Mouse (Mus musculus): ENCODE results near the gene Mdm2. TPM values are rescaled to one million over a fixed set of nuclear protein-coding genes. Genes with fewer than 3 reads are reported as not detected.
"Not testable (repeated sequence)": the region's sequence is repeated elsewhere in the genome, so short reads cannot be mapped to it uniquely, and the experiment has no call there.

Gene Mdm2
- polyA plus RNA-seq (2014; fragmentation: Nextera tagmentation; extraction: Ambion mirVana): 39.7 and 46.7 TPM in 2 replicates

DNA sequence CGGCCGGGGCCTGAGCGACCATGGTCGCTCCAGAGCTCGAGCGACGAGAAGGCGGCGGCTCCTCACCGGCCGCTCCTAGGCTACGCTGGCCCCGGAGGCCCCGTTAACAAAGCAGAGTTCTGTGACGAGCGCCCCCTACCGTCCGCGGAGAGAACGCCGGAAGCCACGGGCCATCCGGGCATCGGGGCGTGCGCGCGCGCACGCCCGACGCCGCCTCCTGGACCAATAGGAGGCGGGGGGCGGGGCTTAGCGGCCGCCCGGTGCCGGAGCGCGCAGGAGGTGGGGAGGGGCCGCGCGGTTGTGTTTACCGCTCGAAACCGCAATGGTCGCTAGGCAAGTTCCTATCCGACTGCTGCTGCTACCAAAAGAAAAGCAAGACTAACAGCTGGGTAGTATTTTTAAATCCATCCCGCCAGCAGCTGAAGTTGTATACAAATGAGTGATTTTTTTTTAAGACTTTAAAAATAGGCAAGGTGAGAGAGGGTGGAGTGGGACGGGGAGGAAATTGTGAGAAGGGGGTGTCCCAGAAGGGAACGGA, at the start of gene Mdm2:
Gene Mdm2 (minus strand): TSS at position 155 of the 538 bp plus-strand sequence.
- under 1% methylated on average over 52 of the region's 52 CpGs for WGBS

DNA sequence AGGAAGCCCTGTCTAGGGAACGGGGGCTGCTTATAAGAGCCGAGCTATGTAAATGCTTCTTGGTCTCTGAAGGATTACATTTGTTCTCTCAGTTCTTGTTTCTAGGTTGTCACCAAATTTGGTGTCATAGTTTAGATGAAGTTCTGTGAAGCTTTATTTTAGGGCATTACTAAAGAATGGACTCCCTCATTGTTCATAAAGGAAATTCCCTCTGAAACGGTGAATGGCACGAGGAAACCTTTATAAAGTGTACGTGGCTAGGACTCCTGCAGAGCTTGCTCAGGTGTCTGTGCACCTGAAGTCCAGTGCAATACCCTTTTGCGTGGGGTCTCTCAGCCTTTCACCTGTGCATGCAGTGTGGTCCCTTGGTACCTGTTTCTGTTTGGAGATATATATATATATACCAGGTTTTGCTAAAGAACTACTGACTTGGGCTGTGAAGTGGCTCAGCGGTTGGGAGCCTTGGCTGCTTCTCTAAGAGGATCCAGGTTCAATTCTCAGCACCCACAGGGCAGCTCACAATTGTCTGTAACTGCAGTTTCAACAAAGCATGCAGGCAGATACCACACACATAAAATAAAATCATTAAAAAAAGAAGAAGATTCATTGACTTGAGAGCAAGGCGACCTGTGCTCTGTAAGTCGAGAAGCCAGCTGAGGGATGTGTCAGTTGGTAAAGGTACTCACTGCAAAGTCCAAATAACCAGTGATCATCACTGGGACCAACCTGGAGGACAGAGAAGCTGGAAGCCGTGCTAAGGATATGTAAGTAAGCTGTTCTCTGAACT, 49.5 kb upstream of the Mdm2 start:
- H3K4me3 ChIP-seq (ENCODE audit: low read depth, low read length): no peak overlapping the region
- H3K9ac ChIP-seq (ENCODE audit: low read length): no peak overlapping the region
- peaks cover 99% of the 10 kb centered on the region for H3K36me3 ChIP-seq (ENCODE audit: control insufficient read depth, insufficient read depth, low read length)
- WGBS: 93% methylated on average over 10 of the region's 10 CpGs
- H3K4me2 ChIP-seq (ENCODE audit: low read length): no peak overlapping the region
- no peak for ATAC-seq (replicated peaks; ENCODE audit: low FRiP score, low TSS enrichment, low read depth)
- DNase-seq (ENCODE audit: low spot score): no peak
- no peaks in the 10 kb centered on the region for H3K9me3 ChIP-seq (ENCODE audit: control insufficient read depth, low read length)
- H3K27me3 ChIP-seq (replicated peaks; ENCODE audit: control insufficient read depth, insufficient read depth, low read length): no peaks in the 10 kb centered on the region
- no peak overlapping the region for H3K27ac ChIP-seq (ENCODE audit: low read depth)
- no peaks in the 10 kb centered on the region for H3K4me1 ChIP-seq (replicated peaks; ENCODE audit: control insufficient read depth, insufficient read depth, low read length)

More for the DNA sequence above, at the start of gene Mdm2:
- Histone ChIP-seq H3K9ac (ENCODE audit: low read length) (peak within 1 kb of the TSS; percentile 96), H3K27me3 (replicated peaks; ENCODE audit: control insufficient read depth, insufficient read depth, low read length) (no peaks in the 10 kb centered on the region), H3K4me2 (ENCODE audit: low read length) (peak within 1 kb of the TSS; percentile 91), H3K27ac (ENCODE audit: low read depth) (peak within 1 kb of the TSS; percentile 95), H3K4me3 (ENCODE audit: low read depth, low read length) (peak within 1 kb of the TSS; percentile 62), H3K4me1 (replicated peaks; ENCODE audit: control insufficient read depth, insufficient read depth, low read length) (peaks cover 13% of the 10 kb centered on the region), H3K9me3 (ENCODE audit: control insufficient read depth, low read length) (no peaks in the 10 kb centered on the region), H3K36me3 (ENCODE audit: control insufficient read depth, insufficient read depth, low read length) (peaks cover 28% of the 10 kb centered on the region)
- ATAC-seq (replicated peaks; ENCODE audit: low FRiP score, low TSS enrichment, low read depth) (peak; percentile 92), DNase-seq (ENCODE audit: low spot score) (peak; percentile 100)

DNA sequence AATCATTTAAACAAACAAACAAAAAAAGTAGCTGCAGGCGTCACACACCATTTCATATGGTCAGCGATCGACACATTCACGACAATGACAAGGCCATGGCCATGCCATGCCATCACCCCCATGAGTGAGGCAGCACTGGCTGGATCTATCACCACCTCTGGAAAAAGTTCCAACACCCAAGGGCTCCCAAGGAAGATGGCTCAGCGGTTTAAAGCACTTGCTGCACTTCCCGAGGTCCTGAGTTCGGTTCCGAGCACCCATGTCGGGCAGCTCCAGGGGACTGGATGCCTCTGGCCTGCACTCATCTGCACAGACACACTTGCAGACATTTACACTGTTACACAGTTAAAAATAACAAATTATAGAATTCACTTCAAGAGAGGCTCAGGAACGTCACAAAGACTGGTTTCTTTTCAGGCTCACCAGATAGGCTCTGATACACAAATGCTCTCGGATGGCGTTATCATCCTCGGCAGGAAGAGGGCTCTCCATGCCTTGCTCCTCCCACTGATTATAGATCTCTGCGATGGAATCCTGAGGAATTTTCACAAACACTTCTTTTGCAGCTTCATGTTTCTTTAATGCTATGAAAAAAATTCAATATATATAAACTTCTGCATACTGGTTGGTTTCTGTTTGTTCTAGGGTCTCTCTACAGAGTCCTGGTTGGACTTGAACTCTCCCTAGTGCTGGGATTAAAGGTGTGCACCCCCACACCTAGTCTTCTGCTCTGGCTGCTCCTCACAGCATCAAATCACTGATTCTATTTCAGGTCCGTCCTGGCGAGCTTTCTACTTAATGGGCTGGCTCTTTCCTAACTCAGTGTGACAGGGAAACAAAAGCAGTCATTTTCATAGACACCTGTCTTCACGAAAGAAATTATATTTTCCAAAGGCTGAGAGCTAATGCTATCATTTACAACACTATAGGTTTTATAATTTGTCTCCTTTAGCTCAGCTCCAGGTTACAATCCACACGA, 48.5 kb upstream of the Mdm2 start:
- H3K36me3 ChIP-seq (ENCODE audit: control insufficient read depth, insufficient read depth, low read length): peaks cover 95% of the 10 kb centered on the region
- no peaks in the 10 kb centered on the region for H3K9me3 ChIP-seq (ENCODE audit: control insufficient read depth, low read length)
- DNase-seq (ENCODE audit: low spot score) (no peak), ATAC-seq (replicated peaks; ENCODE audit: low FRiP score, low TSS enrichment, low read depth) (no peak)
- no peaks in the 10 kb centered on the region for H3K4me1 ChIP-seq (replicated peaks; ENCODE audit: control insufficient read depth, insufficient read depth, low read length)
- H3K4me3 ChIP-seq (ENCODE audit: low read depth, low read length): no peak overlapping the region
- 90% methylated on average over 18 of the region's 18 CpGs for WGBS
- H3K27me3 ChIP-seq (replicated peaks; ENCODE audit: control insufficient read depth, insufficient read depth, low read length): no peaks in the 10 kb centered on the region
- H3K4me2 ChIP-seq (ENCODE audit: low read length): no peak overlapping the region
- no peak overlapping the region for H3K9ac ChIP-seq (ENCODE audit: low read length)
- no peak overlapping the region for H3K27ac ChIP-seq (ENCODE audit: low read depth)

DNA sequence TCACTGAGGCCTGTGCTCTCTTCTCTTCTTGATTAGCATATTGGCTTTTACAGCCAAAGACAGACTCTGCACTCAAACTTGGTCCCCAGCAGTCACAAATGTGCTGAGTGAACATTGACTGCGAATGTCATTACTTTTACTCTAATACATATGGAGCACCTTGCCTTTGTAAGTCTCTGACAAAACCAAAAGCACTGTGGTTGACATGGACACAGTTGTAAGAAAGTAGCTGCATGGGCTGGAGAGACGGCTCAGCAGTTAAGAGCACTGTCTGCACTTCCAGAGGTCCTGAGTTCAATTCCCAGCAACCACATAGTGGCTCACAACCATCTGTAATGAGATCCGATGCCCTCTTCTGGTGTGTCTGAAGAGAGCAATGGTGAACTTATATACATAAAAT, 47.8 kb upstream of the Mdm2 start:
- H3K27ac ChIP-seq (ENCODE audit: low read depth); ATAC-seq (replicated peaks; ENCODE audit: low FRiP score, low TSS enrichment, low read depth); H3K4me3 ChIP-seq (ENCODE audit: low read depth, low read length); DNase-seq (ENCODE audit: low spot score); H3K27me3 ChIP-seq (replicated peaks; ENCODE audit: control insufficient read depth, insufficient read depth, low read length); H3K9ac ChIP-seq (ENCODE audit: low read length); H3K4me2 ChIP-seq (ENCODE audit: low read length); H3K9me3 ChIP-seq (ENCODE audit: control insufficient read depth, low read length); H3K4me1 ChIP-seq (replicated peaks; ENCODE audit: control insufficient read depth, insufficient read depth, low read length): not testable (repeated sequence)
- WGBS: 96% methylated on average over 3 of the region's 3 CpGs
- H3K36me3 ChIP-seq (ENCODE audit: control insufficient read depth, insufficient read depth, low read length): peaks cover 88% of the 10 kb centered on the region

DNA sequence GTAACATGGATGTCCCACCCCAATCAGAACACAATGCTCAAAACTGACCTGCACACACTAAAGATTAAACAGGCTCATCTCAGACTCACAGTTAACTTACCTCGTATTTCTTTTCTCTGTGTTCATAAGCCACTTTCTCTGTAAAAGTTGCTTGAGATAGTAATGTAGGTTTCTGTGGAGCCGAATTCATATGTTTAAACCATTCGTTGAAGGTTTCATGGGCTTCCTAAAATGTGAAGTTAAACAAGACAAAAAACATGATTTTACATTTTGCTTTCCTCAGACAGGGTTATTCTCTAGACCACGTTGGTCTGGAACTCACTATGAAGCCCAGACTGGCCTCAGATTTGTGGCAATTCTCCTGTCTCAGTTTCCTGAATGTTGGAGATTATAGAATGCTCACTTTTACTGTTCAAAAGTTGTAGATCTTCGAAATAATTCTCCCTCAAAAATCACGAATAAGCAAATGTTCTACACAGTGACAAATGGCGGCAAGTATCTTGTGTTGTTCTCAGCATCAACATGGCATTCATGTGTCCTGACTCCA, 47.3 kb upstream of the Mdm2 start:
- Histone ChIP-seq H3K9ac (ENCODE audit: low read length) (no peak overlapping the region), H3K36me3 (ENCODE audit: control insufficient read depth, insufficient read depth, low read length) (peaks cover 88% of the 10 kb centered on the region), H3K4me2 (ENCODE audit: low read length) (no peak overlapping the region)

DNA sequence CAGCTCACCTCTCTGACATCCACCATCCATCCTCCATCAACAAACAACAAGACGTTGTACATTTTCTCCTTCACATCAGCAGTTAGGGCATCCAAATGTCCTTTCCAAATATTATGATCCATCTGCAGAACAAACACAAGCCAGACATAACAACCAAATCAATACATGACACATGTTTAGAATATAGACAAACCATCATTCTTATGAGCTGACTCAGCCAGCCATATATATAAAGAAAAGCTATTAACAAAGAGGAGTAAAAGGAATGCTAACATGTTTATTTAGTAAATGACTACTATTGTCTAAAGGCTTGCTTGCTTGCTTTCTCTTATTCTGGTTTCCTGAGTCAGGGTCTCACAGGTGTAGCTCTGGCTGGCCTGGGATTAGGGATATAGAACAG, 46.7 kb upstream of the Mdm2 start:
- H3K9ac ChIP-seq (ENCODE audit: low read length): no peak overlapping the region
- ATAC-seq (replicated peaks; ENCODE audit: low FRiP score, low TSS enrichment, low read depth): no peak

More for the DNA sequence above, 47.3 kb upstream of the Mdm2 start:
- Histone ChIP-seq H3K4me3 (ENCODE audit: low read depth, low read length) (no peak overlapping the region), H3K4me1 (replicated peaks; ENCODE audit: control insufficient read depth, insufficient read depth, low read length) (no peaks in the 10 kb centered on the region), H3K27ac (ENCODE audit: low read depth) (no peak overlapping the region), H3K9me3 (ENCODE audit: control insufficient read depth, low read length) (no peaks in the 10 kb centered on the region), H3K27me3 (replicated peaks; ENCODE audit: control insufficient read depth, insufficient read depth, low read length) (no peaks in the 10 kb centered on the region)
- 94% methylated on average over 7 of the region's 7 CpGs for WGBS
- no peak for DNase-seq (ENCODE audit: low spot score)
- ATAC-seq (replicated peaks; ENCODE audit: low FRiP score, low TSS enrichment, low read depth): no peak

DNA sequence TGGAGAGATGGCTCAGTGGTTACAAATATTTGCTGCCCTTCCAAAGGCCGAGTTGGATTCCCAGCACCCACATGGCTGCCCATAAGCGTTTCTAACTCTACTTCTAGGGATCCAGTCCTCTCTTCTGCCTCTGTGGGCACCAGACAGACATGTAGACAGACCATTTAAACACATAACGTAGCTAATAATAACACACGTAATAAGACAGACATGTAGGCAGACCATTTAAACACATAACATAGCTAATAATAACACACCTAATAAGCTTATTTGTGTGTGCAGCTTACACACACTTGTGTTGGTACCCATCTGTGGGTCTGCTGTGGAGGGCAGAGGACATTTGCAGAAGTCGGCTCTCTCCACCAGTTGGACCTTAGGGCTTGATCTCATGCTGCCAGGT, 46.2 kb upstream of the Mdm2 start:
- 94% methylated on average over 5 of the region's 5 CpGs for WGBS
- no peak for DNase-seq (ENCODE audit: low spot score)
- Histone ChIP-seq H3K9me3 (ENCODE audit: control insufficient read depth, low read length) (no peaks in the 10 kb centered on the region), H3K4me2 (ENCODE audit: low read length) (no peak overlapping the region), H3K4me1 (replicated peaks; ENCODE audit: control insufficient read depth, insufficient read depth, low read length) (no peaks in the 10 kb centered on the region), H3K27ac (ENCODE audit: low read depth) (no peak overlapping the region), H3K36me3 (ENCODE audit: control insufficient read depth, insufficient read depth, low read length) (peaks cover 82% of the 10 kb centered on the region), H3K27me3 (replicated peaks; ENCODE audit: control insufficient read depth, insufficient read depth, low read length) (no peaks in the 10 kb centered on the region), H3K9ac (ENCODE audit: low read length) (no peak overlapping the region), H3K4me3 (ENCODE audit: low read depth, low read length) (no peak overlapping the region)
- ATAC-seq (replicated peaks; ENCODE audit: low FRiP score, low TSS enrichment, low read depth): no peak

More for the DNA sequence above, 46.7 kb upstream of the Mdm2 start:
- no peak overlapping the region for H3K27ac ChIP-seq (ENCODE audit: low read depth)
- no peak for DNase-seq (ENCODE audit: low spot score)
- H3K27me3 ChIP-seq (replicated peaks; ENCODE audit: control insufficient read depth, insufficient read depth, low read length): no peaks in the 10 kb centered on the region
- no peaks in the 10 kb centered on the region for H3K9me3 ChIP-seq (ENCODE audit: control insufficient read depth, low read length)
- H3K4me3 ChIP-seq (ENCODE audit: low read depth, low read length): no peak overlapping the region
- 86% methylated on average over 1 of the region's 1 CpGs for WGBS
- no peaks in the 10 kb centered on the region for H3K4me1 ChIP-seq (replicated peaks; ENCODE audit: control insufficient read depth, insufficient read depth, low read length)
- peaks cover 82% of the 10 kb centered on the region for H3K36me3 ChIP-seq (ENCODE audit: control insufficient read depth, insufficient read depth, low read length)
- H3K4me2 ChIP-seq (ENCODE audit: low read length): no peak overlapping the region

DNA sequence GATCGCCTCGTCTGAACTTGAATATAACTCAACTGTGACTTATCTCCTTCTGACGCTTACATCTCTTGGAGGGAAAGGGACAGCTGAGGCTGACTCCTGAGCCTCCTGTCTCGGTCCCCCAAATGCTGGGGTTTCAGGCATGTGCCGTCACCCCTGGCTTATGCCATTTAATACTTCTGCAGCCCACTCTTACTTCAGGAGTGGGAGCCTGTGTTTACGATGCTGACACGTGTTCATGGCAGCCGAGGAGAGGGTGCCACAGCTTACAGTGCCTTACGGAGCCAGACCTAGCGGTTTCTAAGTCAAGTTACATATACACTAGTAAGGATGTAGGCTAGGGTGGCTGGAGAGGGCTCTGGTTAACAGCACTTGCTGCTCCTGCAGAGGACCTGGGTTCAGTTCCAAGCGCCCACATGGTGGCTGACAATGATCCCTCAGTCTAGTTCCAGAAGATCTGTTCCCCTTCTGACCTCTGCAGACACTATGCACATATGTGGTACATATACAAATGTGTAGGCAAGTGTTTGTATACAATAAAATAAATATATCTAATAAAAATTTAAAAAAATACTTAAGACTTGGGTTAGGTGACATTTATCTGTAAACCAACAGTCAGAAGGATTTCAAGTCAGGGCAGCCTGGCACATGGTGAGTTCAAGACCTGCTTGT, 45.4 kb upstream of the Mdm2 start:
- H3K9me3 ChIP-seq (ENCODE audit: control insufficient read depth, low read length): no peaks in the 10 kb centered on the region
- WGBS: 93% methylated on average over 11 of the region's 11 CpGs
- no peak for ATAC-seq (replicated peaks; ENCODE audit: low FRiP score, low TSS enrichment, low read depth)

More for the DNA sequence above, 45.4 kb upstream of the Mdm2 start:
- no peak overlapping the region for H3K27ac ChIP-seq (ENCODE audit: low read depth)
- H3K9ac ChIP-seq (ENCODE audit: low read length): no peak overlapping the region
- DNase-seq (ENCODE audit: low spot score): no peak
- no peaks in the 10 kb centered on the region for H3K27me3 ChIP-seq (replicated peaks; ENCODE audit: control insufficient read depth, insufficient read depth, low read length)
- H3K4me1 ChIP-seq (replicated peaks; ENCODE audit: control insufficient read depth, insufficient read depth, low read length): no peaks in the 10 kb centered on the region
- H3K4me3 ChIP-seq (ENCODE audit: low read depth, low read length): no peak overlapping the region
- H3K4me2 ChIP-seq (ENCODE audit: low read length): no peak overlapping the region
- peaks cover 82% of the 10 kb centered on the region for H3K36me3 ChIP-seq (ENCODE audit: control insufficient read depth, insufficient read depth, low read length)
